Mouse (Mus musculus) heart, postnatal 14 days (tissue): ENCODE results near the gene Dyrk1a. TPM values are rescaled to one million over a fixed set of nuclear protein-coding genes. Genes with fewer than 3 reads are reported as not detected.

ENCODE experiments used
- DNase-seq, 2 experiments: peaks; one replicate each; pipeline ENCODE4 v3.0.0; 2021 to 2022
- intact Hi-C: fragments of 180-260 bp; cut with DNase I; formaldehyde crosslinking; loops from one replicate; pipeline ENCODE4 v1.15.1; 2025
- total RNA-seq, 2 experiments: library from RNA; stranded (reverse); gene quantifications; 2 replicates each; pipeline ENCODE4 v1.2.3; 2021

The Dyrk1a gene
- total RNA-seq, 2 experiments from 2014 or later = 68.6 to 69.6 TPM

DNA sequence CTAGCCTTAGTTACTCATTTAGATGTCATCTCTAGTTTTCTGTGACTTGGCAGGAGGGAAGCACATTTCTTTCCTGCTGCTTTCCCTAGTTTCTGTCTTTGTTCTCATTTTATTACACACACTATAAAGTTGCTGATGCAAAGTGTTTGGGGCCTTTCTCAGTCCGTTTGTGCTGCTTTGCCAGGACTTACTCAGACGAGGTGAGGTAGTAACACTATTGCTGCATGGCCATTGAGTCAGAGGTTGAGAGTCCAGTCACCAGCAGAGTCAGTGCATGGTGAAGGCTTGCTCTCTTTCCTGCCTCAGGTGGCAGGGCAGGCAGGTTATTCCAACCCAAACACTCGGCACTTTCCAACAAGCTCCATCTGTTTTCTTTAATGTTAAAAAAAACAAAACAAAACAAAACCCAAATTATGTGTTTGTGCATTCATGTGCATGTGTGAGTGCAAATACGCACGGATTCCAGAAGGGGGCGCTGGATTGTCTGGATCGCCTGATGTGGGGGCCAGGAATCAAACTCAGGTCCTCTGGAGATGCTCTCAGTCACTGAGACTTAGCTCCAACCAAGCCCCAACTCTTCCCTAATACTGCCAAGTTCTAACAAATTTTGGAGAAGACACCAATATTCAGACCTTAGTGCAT, 16.7 kb downstream of the Dyrk1a start:
- intact Hi-C loops = no loop called here

GRCm38 (mm10) chr16:94587461-94587860, 17.7 kb downstream of the Dyrk1a start:
- no peak for DNase-seq
- intact Hi-C loops = no loop called here

More for the DNA sequence above, 16.7 kb downstream of the Dyrk1a start:
- no peak for DNase-seq

DNA sequence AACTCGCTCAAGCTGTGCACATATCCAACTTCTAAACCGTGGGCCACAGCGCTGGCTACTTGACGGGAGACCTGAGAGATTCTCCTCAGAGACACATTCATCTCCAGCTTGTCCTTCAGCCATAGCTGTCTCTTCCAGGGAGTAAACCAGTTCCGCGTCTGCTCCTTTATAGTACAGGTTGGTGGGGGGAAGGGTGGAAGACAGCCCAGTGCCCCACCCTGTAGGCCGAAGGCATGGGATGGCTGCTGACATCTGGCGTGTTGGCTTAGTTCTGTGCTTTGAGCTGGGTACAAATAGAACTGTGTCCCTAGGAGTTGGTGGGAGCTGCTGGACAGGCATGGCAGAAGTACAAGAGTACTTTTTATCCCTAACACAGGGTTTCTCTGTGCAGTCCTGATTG, 18.4 kb downstream of the Dyrk1a start:
- no peak for DNase-seq
- intact Hi-C loops = no loop called here

DNA sequence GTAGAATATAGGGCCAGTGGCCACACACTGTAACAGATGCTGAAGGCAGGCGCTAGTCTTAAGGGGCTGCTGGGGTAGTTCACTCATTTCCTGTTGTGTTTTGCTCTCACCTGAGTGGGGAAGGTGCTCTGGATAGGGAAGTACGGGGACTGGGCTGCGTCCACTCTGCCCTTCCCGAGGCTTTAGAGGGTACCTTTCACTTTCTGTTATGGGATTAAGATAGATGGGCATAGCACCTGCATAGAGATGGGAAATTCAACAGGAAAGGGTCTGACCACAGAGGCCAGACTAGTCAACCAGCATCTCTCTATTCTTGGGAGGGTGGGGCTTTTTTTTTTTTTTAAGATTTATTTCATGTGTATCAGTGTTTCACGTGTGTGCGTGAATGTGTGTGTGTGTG, 19.2 kb downstream of the Dyrk1a start:
- no peak for DNase-seq
- intact Hi-C loops = no loop called here

DNA sequence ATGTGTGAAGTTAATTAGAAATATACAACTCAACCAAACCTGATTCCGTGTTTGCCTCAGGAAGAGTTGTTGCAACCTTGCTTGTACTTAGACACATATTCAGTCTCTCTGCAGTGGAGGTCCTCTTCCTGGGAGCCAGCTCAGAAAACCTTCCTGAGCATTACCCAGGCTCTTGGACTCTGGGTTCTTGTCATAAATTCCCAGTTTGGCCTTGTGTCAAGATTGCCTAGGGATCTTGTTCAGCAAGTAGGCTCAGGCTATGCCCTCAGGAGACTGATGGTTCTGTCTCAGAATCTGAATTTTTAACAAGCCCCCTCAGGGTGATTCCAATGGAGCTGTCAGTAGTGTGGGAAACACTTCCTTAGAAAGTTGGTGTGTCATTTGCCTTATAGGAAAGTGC, 19.8 kb downstream of the Dyrk1a start:
- no peak for DNase-seq
- intact Hi-C loops = no loop called here

DNA sequence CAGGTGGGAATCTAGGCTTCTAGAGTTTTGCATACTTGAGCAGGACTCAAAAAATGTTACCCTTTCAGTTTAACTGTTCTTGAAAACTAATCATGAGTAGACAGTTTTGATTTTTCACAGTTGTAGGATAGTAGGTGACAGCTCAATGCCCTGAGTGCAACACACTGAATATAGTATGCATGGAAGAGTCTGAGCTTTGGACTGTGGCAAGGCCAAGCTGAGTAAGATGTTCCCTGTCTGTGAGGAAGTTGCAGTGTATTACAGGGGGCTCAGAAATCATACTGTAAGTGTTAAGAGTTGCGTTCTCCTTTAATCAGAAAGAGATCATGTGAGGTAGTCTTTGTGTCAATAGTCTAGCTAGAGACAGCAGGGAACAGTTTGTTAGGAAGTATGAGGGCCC, 20.4 kb downstream of the Dyrk1a start:
- DNase-seq = no peak
- intact Hi-C loops = no loop called here

DNA sequence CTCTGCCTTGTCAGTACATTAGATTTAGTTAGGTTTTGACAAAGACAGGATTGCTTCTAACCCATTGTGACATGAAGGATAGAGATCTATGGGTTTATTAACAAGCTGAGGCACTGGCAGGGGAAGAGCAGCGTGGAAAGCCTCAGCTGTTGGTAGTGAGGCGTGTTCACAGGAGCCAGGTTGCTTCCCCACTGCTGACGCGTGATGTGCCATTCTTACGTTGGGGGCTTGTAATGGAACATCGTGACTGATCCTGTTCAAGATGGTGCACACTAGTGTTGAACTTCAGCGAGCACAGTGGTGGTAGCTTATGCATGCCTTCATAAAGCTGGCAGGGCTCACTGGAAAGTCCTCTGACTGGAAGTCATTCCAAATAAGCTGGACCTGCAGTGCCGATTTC, 21.2 kb downstream of the Dyrk1a start:
- intact Hi-C loops = no loop called here
- DNase-seq = no peak

DNA sequence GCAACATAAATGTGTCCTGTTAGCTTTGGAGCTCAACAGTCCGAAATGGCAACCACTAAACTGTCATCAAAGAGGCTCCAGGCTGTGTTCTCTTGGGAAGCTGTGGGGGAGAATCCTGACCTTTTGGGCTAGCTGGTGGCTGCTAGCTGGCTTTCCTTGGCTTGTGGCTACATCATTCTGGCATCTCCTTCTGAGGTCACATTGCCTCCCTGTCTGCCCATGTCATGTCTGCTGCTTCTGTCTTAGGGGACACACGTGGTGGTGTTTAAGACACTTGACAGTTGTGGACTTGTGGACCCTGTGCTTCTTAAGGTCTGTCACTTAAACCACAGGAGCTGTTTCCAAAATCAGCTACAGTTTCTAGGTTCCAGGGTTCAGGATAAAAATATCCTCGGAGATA, 21.7 kb downstream of the Dyrk1a start:
- DNase-seq = no peak
- intact Hi-C loops = no loop called here

DNA sequence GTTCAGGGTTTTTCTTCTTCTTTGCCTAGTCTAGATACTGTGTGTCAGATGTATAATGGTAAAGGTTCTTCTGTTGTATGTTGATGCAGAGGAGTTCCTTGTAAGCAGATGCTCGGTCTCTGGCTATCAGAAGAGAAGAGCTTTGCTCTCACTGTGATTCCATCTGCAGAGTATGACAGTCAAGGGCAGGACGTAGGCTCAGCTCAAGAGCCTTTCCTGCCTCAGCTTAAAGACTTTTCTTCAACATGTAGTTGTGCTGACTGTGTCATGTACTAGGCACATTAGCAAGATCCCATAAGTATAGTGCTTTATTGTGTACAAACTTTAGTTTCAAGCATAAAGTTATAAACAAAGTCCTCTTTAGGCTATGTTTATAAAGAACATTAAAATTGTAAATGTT, 26.8 kb downstream of the Dyrk1a start:
- DNase-seq = no peak
- intact Hi-C loops = no loop called here

DNA sequence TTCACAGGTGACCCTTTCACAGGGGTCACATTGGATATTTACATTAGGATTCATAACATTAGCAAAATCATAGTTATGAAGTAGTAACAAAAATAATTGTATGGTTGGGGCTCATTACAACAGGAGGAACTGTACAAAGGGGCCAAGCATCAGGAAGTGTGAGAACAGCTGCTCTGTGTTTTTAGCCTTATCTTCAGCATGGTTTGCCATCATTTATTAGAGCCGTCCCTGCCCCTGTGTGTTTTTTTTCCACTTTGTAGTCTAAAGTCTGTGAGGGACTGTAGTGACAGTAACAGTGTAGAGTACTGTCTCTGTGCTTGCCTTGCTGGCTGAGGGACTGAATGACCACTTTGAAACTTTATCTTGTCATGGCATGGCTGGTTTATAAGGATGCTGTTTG, 27.8 kb downstream of the Dyrk1a start:
- DNase-seq = no peak
- intact Hi-C loops = no loop called here

DNA sequence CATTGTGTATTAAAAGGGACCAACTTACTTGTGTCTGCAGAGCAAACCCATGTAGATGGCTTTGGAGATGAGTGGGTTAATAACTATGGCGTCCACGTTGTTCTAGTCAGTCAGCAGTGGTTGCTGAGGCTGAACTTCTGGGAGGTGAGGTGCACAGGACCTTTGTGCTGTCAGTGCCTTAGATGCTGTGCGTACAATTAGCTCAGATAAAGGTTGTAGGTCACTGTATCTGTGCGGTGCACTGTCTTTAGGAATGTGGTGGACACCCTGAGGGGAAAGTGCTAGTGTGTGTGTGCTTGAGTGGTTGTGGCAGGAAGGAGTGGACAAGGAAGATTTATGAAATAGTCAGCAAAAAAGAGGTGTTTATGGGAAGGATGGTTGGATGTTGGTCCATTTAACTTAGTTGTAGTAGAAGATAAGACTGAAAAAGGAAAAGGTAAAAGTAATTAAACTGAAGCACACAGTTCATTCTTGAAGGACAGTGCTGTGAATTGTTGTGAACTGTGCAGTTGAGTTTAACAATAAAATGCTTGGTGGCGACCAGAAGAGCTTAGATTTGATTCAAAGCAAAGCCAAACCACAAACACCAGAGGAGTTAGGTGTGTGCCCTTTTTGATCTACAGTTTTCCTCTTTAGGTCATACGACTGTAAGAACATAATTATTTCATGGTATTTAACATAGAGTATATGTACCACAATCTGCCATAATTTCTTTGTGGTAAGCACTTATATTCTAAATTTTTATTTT, 30.3 kb downstream of the Dyrk1a start:
- no peak for DNase-seq
- intact Hi-C loops = no loop called here

DNA sequence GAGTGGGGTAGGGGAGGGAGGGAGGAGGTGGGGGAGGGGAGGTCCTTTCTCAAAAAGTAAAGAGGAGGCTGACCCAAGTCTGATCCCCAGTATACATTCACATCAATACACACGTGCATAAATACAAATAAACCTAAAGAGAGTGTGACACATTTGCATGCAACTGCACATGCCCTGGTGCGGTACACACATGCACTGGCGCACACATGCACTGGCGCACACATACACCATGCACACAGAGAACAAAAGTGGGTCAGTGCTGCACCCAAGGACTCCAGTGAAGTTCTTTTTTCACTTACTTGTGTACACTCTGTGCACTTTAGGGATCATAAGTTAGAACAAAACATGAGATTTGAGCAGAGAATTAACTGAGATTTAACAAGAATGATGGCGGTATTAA, 31.3 kb downstream of the Dyrk1a start:
- intact Hi-C loops = no loop called here

GRCm38 (mm10) chr16:94601540-94601953, 31.7 kb downstream of the Dyrk1a start:
- intact Hi-C loops = no loop called here

More for the DNA sequence above, 31.3 kb downstream of the Dyrk1a start:
- DNase-seq = no peak

DNA sequence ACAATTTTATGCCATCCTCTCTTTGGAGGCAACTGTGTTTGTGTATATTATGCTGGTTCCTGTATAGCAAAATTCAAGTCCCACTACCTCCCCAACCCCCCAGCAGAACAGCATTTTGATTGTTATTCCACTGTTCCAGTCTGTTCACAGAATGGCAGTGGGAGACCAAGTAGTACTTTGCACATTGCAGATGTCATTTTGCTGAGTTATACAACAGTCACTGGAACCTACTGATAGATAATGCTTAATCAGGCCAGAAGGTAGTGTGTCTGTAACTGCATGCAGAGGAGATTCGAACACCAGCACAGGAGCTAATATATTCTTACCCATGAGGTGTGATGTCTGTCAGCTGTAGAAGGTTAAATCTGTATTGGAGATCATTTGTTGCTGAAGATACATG, 32.4 kb downstream of the Dyrk1a start:
- no peak for DNase-seq
- intact Hi-C loops = no loop called here

More at GRCm38 (mm10) chr16:94601540-94601953, 31.7 kb downstream of the Dyrk1a start:
- DNase-seq = peak; percentile 56 to 58

DNA sequence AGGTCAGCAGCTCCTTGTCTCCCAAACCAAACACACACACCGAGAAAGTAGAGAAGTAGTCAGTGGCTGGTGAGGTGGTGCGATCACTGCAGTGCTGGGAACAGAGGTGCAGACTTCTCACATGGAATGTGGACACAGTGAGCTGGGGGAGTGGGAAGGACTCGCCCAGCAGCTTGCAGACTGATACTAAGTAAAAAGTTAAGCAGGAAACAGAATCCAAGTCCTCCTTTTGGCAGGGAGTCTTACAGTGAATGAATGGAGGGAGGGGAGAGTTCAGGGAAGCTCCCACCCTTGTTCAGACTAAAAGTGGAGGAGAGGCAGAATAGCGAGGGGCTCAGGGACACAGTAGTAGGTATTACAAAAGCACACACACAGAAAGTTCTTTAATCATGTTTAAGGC, 32.9 kb downstream of the Dyrk1a start:
- intact Hi-C loops = no loop called here
- no peak for DNase-seq

- DNase-seq = no peak
- intact Hi-C loops = no loop called here
Measured at GRCm38 (mm10) chr16:94606169-94606568, 36.4 kb downstream of the Dyrk1a start.

GRCm38 (mm10) chr16:94607468-94607867, 37.7 kb downstream of the Dyrk1a start:
- DNase-seq = no peak
- intact Hi-C loops = no loop called here

DNA sequence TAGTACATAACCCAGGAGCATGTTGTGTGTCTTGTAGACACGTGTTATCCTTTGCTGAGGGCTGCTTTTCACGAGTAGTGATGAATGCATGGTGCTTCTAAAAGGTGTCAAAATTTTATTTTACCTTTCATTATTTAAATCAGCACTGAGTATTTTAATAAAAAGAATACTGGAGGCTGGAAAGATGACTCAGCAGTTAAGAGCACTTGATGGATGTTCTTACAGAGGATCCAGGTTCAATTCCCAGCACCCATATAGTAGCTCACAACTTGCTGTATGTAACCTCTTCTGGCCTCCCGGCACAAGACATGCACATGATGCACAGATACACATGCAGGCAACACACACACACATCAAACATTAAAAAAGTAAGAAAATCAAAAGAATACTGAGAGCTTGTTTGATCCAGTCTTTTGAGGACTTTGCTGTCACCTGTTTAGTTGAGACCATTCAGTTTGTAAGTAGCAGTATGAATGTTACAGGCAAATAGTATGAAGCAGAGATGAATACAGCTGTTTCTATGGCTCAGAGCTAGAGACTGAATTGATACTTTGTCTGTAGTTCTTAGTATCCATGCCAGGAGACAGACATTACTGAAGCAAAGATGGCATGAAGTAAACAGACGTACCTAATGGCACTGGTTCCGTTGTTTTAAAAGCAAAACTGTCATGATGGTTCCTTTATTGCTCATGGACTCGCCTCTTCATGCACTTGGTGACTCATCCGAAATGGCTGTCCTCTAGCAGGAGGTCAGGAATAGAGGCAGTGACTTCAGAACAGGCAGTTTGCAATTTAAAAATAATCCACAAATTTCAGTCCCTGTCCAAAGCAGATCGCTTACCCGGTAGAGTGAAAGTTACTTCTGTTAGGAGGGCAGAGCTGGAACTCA, 39.1 kb downstream of the Dyrk1a start:
- DNase-seq = no peak
- intact Hi-C loops = no loop called here

- intact Hi-C loops = no loop called here
- DNase-seq = no peak
Measured at GRCm38 (mm10) chr16:94612573-94612972, 42.8 kb downstream of the Dyrk1a start.

GRCm38 (mm10) chr16:94617255-94617654, 47.4 kb downstream of the Dyrk1a start:
- intact Hi-C loops = loop anchor here (5.0 kb wide), 1 partner anchor 90 kb away; the partner anchor contains the start of gene Vps26c
- no peak for DNase-seq

- intact Hi-C loops = loop anchor here (2.0 to 5.0 kb wide), 3 partner anchors 48 to 156 kb away; partner anchors contain the start of genes Dyrk1a and Vps26c
- peak; percentile 70 to 81 for DNase-seq
Measured at GRCm38 (mm10) chr16:94618543-94618942, 48.7 kb downstream of the Dyrk1a start.
